Mouse (Mus musculus): ENCODE data around the gene Rpl35. TPM values are rescaled to one million over a fixed set of nuclear protein-coding genes. Genes with fewer than 3 reads are reported as not detected.

Gene Rpl35
- 54.9 TPM for polyA plus RNA-seq (2014; fragmentation: Illumina TruSeq; extraction: RNeasy Lipid Tissue Mini Kit (QIAGEN cat#74804); ENCODE audit: low read depth, low replicate concordance)

DNA sequence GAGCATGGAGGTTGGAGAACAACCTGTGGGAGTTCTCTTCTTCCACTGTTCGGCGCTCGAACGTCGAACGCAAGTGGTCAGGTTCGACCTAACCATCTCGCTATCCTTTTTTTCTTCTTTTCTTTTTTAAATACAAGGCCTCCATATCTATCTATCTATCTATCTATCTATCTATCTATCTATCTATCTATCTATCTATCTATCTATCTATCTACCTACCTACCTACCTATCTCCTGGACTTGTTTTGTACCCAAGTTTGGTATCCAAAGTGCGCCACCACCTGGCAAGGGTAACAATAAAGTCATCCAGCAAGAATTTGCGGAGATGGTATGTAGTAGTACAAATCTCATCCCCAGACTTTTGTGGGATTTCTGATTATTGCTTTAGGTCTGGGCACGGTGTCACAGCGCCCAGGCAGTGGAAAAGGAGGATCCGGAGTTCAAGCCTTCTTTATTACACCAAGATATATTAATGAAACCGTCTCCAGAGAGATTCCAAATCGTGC lies at the start of gene Rpl35:
Gene Rpl35, minus strand, starts transcription at position 51 of the 506 bp plus-strand sequence.

DNA sequence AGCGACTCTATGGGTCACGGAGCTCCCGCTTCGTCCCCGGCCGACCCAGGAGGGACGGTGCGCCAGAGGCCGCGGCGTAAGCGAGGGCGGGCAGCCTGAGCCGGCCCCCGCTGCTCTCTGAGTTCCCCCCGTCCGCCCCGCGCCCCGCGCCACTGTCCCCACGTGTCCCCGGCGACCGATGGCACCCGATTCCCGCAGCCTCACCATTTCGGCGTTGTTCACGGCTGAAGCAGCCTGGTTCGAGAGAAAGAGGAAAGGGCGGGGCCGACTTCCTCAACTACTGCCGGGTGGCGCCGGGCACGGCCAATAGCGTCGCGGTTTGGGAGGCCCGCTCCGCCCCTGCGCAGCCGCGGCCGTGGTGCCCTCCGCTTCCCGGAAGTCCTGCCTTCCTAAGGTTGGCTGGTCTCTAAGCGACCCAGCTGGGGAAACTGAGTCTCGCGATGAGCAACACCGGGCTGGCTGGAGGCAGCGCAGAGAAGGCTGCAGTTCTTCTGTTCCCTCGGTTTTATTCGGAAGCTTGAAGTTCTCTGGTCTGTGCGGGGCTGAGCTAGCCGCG lies 466 bp downstream of the Rpl35 start, which contains the start of gene Arpc5l:
Gene Arpc5l, plus strand, starts transcription at position 469 of the 556 bp plus-strand sequence.

DNA sequence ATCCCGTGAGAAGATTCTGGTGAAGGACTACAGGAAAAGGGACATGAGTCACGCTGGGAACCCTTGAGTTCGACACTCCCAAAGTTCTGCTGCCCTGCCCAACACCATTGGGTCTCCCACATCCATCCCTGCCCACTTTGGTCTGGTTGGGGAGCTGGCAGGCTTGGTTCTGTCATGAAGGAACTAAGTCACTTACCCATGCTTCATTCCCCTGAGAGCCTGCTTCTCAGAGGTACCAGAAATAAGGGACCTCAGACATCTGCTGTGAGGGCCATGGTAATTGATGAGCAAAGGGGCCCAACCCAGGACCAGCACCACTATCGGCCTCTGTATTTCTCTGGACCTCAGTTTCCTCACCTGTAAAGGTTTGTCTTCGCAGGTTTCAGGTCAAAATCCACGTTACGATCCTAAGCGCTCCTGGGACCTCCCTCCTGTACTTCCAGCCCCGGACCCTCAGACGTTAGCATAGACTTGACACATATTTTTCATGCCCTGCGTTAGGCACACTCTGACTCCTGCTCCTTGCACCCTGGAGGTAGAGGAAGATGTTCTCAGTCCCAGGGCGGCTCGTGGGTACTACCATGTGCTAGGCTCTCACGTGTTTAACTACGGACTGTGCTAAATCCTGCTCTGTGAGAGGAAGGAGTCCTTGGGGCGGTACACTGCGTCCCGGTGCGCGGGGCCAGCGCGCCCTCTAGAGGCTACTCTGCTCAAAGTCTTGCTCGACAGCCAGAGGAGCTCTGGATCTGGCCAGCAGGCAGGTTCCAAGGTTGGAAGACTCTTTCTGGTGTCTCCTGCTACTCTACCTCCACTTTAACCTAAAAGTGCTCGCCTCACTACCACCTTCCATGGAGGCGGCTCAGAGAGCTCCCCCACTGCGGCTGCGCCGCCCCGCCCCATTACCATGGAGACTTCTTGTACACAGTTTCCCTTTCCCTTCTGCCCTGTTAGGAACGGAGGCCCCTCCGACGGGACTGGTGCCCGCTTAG lies 7.7 kb downstream of the Rpl35 start, which contains the start of gene Wdr38:
Gene Wdr38, plus strand, starts transcription at position 91 of the 989 bp plus-strand sequence.

Other genes with a start within 250 kb of the Rpl35 start
- 5.0 TPM for gene Nr6a1, start 77.9 kb downstream of the Rpl35 start, polyA plus RNA-seq (2014; fragmentation: Illumina TruSeq; extraction: RNeasy Lipid Tissue Mini Kit (QIAGEN cat#74804); ENCODE audit: low read depth, low replicate concordance)
- 11.7 TPM for gene Olfml2a, start 73.6 kb downstream of the Rpl35 start, polyA plus RNA-seq (2014; fragmentation: Illumina TruSeq; extraction: RNeasy Lipid Tissue Mini Kit (QIAGEN cat#74804); ENCODE audit: low read depth, low replicate concordance)
- gene Wdr38, start 8.1 kb downstream of the Rpl35 start, polyA plus RNA-seq (2014; fragmentation: Illumina TruSeq; extraction: RNeasy Lipid Tissue Mini Kit (QIAGEN cat#74804); ENCODE audit: low read depth, low replicate concordance), result not detected
- gene Arpc5l, start 276 bp downstream of the Rpl35 start, polyA plus RNA-seq (2014; fragmentation: Illumina TruSeq; extraction: RNeasy Lipid Tissue Mini Kit (QIAGEN cat#74804); ENCODE audit: low read depth, low replicate concordance), result 225 TPM
- 39.5 TPM for gene Golga1, start 59.9 kb upstream of the Rpl35 start, polyA plus RNA-seq (2014; fragmentation: Illumina TruSeq; extraction: RNeasy Lipid Tissue Mini Kit (QIAGEN cat#74804); ENCODE audit: low read depth, low replicate concordance)
- gene Scai, start 185.1 kb upstream of the Rpl35 start, polyA plus RNA-seq (2014; fragmentation: Illumina TruSeq; extraction: RNeasy Lipid Tissue Mini Kit (QIAGEN cat#74804); ENCODE audit: low read depth, low replicate concordance), result 15.7 TPM
- 193 TPM for gene Ppp6c, start 220.8 kb upstream of the Rpl35 start, polyA plus RNA-seq (2014; fragmentation: Illumina TruSeq; extraction: RNeasy Lipid Tissue Mini Kit (QIAGEN cat#74804); ENCODE audit: low read depth, low replicate concordance)

Measured in adrenal gland, adult 10 weeks (tissue).